Mouse (Mus musculus) neural tube, embryonic 11.5 days (tissue): ENCODE data around the gene Ugcg. TPM values are rescaled to one million over a fixed set of nuclear protein-coding genes. Genes with fewer than 3 reads are reported as not detected.

Experiments used
- ATAC-seq: fragments of 200-750 bp; cut with Nextera tagmentation; 2 replicates; pipeline ENCODE4 v1.8.0; 2017; ENCODE audit warnings: moderate number of reproducible peaks, mild to moderate bottlenecking, moderate TSS enrichment, moderate library complexity; ENCODE audit not compliant: insufficient read depth, low FRiP score, low TSS enrichment
- DNase-seq: peaks from one replicate; pipeline ENCODE4 v3.0.0-alpha.2; 2015; ENCODE audit warnings: low spot score
- H3K27ac ChIP-seq: fragments of 300-500 bp; sonication (generic); 2 replicates; pipeline ENCODE4 v1.5.1; 2014; ENCODE audit warnings: low read depth, mild to moderate bottlenecking, low read length
- H3K27me3 ChIP-seq: fragments of 300-500 bp; sonication (generic); 2 replicates; pipeline ENCODE4 v1.6.1; 2014; ENCODE audit warnings: mild to moderate bottlenecking, low read length, mixed read lengths; ENCODE audit not compliant: control insufficient read depth, insufficient read depth
- H3K36me3 ChIP-seq: fragments of 300-500 bp; sonication (generic); 2 replicates; pipeline ENCODE4 v1.6.1; 2014; ENCODE audit warnings: mild to moderate bottlenecking, low read length, moderate library complexity, mixed read lengths; ENCODE audit not compliant: control insufficient read depth, insufficient read depth
- H3K4me1 ChIP-seq: fragments of 300-500 bp; sonication (generic); 2 replicates; pipeline ENCODE4 v1.6.1; 2014; ENCODE audit warnings: low read length, mixed read lengths; ENCODE audit not compliant: control insufficient read depth, insufficient read depth
- H3K4me2 ChIP-seq: fragments of 300-500 bp; sonication (generic); 2 replicates; pipeline ENCODE4 v1.6.1; 2014; ENCODE audit warnings: low read depth, mild to moderate bottlenecking, moderate library complexity
- H3K4me3 ChIP-seq: fragments of 300-500 bp; sonication (generic); 2 replicates; pipeline ENCODE4 v1.5.1; 2014; ENCODE audit warnings: low read depth, low read length
- H3K9ac ChIP-seq: fragments of 300-500 bp; sonication (generic); 2 replicates; pipeline ENCODE4 v1.6.1; 2014; ENCODE audit warnings: mild to moderate bottlenecking, low read length
- H3K9me3 ChIP-seq: fragments of 300-500 bp; sonication (generic); 2 replicates; pipeline ENCODE4 v1.6.1; 2016; ENCODE audit warnings: low read length; ENCODE audit not compliant: control insufficient read depth
- WGBS: fragments of 180-500 bp; shearing (Covaris S2); extraction: QIAGEN DNeasy Blood & Tissue Kit; methylation state at CpG from one replicate; pipeline ENCODE4 v1.1.7; 2014; 5-methylcytosine and 5-hydroxymethylcytosine counted together
- polyA plus RNA-seq: library from polyadenylated mRNA; unstranded; fragments of >200 nt; fragmentation: Nextera tagmentation; extraction: Ambion mirVana; gene quantifications from 2 replicates; pipeline ENCODE4 v1.2.1, GENCODE M21; 2014

Gene Ugcg
- polyA plus RNA-seq, 1 experiment from 2014 or later, result 12.4 TPM

DNA sequence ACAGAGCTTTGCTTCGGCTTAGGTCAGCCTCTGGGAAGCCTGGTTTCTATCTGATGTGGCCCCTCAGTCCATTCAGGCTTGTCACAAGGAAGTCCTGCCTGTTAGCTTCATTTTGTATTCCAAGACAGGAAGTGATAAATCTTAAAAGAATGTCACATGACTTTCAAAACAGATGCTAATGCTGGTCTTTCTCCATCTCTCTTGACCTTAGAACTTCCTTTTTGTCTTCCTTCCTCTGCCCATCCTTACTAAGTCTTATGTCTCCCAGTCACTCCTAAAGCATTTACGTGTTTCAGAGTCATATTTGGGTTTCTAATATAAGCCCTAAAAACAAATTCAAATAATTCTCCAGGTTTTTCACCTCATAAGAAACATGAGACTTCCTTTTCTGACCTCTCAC is 25.0 kb upstream of the Ugcg start:
- H3K4me2 ChIP-seq, result no peak overlapping the region
- DNase-seq (no peak), ATAC-seq (no peak)
- no peak overlapping the region for H3K27ac ChIP-seq
- H3K4me3 ChIP-seq, result no peak overlapping the region
- no peaks in the 10 kb centered on the region for H3K36me3 ChIP-seq
- H3K27me3 ChIP-seq, result no peaks in the 10 kb centered on the region
- H3K9ac ChIP-seq, result no peak overlapping the region
- 86% methylated on average over 2 of the region's 2 CpGs for WGBS
- no peaks in the 10 kb centered on the region for H3K4me1 ChIP-seq
- H3K9me3 ChIP-seq, result no peaks in the 10 kb centered on the region

DNA sequence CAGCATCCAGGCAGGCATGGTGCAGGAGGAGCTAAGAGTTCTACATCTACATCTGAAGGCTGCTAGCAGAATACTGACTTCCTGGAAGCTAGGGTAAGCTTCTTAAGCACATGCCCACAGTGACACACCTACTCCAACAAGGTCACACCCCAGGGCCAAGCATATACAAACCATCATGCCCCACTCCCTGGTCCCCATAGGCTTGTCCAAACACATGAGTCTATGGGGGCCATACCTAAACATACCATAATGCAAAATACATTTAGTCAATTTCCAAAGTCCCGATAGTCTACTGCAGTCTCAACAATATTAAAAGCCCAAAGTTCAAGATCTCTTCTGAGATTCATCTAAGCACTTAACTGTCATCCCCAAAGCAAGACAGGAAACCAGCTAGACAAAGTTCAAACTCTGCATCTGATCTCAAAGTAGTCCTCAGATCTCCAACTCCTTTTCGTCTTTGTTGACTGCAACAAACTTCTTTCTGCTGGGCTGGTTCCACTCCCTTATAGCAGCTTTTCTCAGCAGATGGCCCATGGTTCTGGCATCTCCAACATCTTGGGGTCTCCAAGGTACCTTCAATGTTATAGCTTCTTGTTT is 21.7 kb upstream of the Ugcg start:
- ATAC-seq, result no peak
- 95% methylated on average over 2 of the region's 2 CpGs for WGBS

GRCm38 (mm10) chr4:59169981-59170380 is 19.1 kb upstream of the Ugcg start:
- Histone ChIP-seq H3K4me3 (no peak overlapping the region), H3K4me1 (no peaks in the 10 kb centered on the region), H3K9me3 (no peaks in the 10 kb centered on the region), H3K27me3 (no peaks in the 10 kb centered on the region), H3K9ac (no peak overlapping the region), H3K27ac (no peak overlapping the region), H3K36me3 (no peaks in the 10 kb centered on the region), H3K4me2 (no peak overlapping the region)
- 88% methylated on average over 5 of the region's 5 CpGs for WGBS
- DNase-seq, result no peak
- ATAC-seq, result no peak

More for the DNA sequence above, 21.7 kb upstream of the Ugcg start:
- H3K4me2 ChIP-seq, result no peak overlapping the region
- no peaks in the 10 kb centered on the region for H3K36me3 ChIP-seq
- H3K9me3 ChIP-seq, result no peaks in the 10 kb centered on the region
- H3K4me3 ChIP-seq, result no peak overlapping the region
- H3K4me1 ChIP-seq, result no peaks in the 10 kb centered on the region
- no peak for DNase-seq
- H3K9ac ChIP-seq, result no peak overlapping the region
- no peaks in the 10 kb centered on the region for H3K27me3 ChIP-seq
- no peak overlapping the region for H3K27ac ChIP-seq

DNA sequence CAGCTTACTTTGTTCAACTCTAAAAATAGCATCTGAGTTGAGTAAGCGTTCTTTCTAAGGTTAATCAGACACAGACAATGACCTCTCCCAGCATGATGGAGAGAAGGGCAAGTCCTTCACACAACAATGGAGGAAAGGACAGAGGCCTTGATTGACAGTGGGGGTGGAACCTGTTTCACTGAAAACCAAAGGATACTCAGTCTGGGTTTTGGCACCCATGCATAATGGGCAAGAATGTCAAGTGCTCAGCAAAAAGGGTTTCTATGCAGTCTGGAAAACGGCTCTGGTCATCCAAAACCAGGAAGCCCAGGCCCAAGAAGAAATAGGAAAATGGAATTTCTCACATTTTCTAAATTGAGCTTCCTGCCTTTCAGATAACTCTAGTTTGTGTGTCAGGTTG is 16.4 kb upstream of the Ugcg start:
- no peaks in the 10 kb centered on the region for H3K36me3 ChIP-seq
- H3K4me1 ChIP-seq, result no peaks in the 10 kb centered on the region
- H3K27ac ChIP-seq, result no peak overlapping the region
- DNase-seq (no peak), ATAC-seq (no peak)
- no peaks in the 10 kb centered on the region for H3K27me3 ChIP-seq
- WGBS, result 37% methylated on average over 2 of the region's 2 CpGs
- no peak overlapping the region for H3K4me2 ChIP-seq
- no peak overlapping the region for H3K9ac ChIP-seq
- no peak overlapping the region for H3K4me3 ChIP-seq
- H3K9me3 ChIP-seq, result no peaks in the 10 kb centered on the region

GRCm38 (mm10) chr4:59173181-59173922 is 15.7 kb upstream of the Ugcg start:
- Histone ChIP-seq H3K9ac (no peak overlapping the region), H3K4me3 (no peak overlapping the region), H3K4me2 (no peak overlapping the region), H3K27me3 (no peaks in the 10 kb centered on the region), H3K36me3 (no peaks in the 10 kb centered on the region), H3K9me3 (no peaks in the 10 kb centered on the region), H3K27ac (no peak overlapping the region), H3K4me1 (no peaks in the 10 kb centered on the region)
- WGBS, result 82% methylated on average over 2 of the region's 2 CpGs
- DNase-seq (no peak), ATAC-seq (no peak)

DNA sequence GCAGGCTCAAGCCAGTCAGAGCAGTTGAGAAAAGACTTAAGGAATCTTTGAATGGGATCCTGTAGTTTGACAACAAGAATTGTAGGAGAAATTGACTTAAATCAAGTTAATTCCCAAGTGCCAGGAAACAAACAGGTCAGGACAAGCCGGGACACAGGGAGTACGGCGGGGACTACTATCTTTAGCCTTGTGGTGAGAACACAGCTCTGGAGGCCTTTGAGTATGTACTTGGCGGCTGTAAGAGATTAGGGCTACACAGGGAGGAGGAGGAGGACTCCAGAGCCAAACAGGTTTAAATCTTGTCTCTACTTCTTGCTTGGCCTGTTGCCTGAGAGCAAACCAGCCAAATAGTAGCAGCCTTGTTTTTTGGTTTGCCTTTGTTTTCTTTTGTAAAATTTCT is 14.1 kb upstream of the Ugcg start:
- no peaks in the 10 kb centered on the region for H3K27me3 ChIP-seq
- no peak overlapping the region for H3K4me3 ChIP-seq
- no peak overlapping the region for H3K4me2 ChIP-seq
- no peaks in the 10 kb centered on the region for H3K4me1 ChIP-seq
- no peak for ATAC-seq
- no peaks in the 10 kb centered on the region for H3K9me3 ChIP-seq
- no peak for DNase-seq
- WGBS, result 86% methylated on average over 4 of the region's 4 CpGs
- H3K9ac ChIP-seq, result no peak overlapping the region
- H3K27ac ChIP-seq, result no peak overlapping the region
- no peaks in the 10 kb centered on the region for H3K36me3 ChIP-seq

GRCm38 (mm10) chr4:59175929-59176328 is 13.1 kb upstream of the Ugcg start:
- H3K9ac ChIP-seq, result no peak overlapping the region
- ATAC-seq, result no peak
- H3K9me3 ChIP-seq, result no peaks in the 10 kb centered on the region
- no peak for DNase-seq
- no peaks in the 10 kb centered on the region for H3K4me1 ChIP-seq
- H3K4me3 ChIP-seq, result no peak overlapping the region
- H3K27me3 ChIP-seq, result no peaks in the 10 kb centered on the region
- H3K27ac ChIP-seq, result no peak overlapping the region
- 70% methylated on average over 6 of the region's 6 CpGs for WGBS
- no peaks in the 10 kb centered on the region for H3K36me3 ChIP-seq
- no peak overlapping the region for H3K4me2 ChIP-seq

DNA sequence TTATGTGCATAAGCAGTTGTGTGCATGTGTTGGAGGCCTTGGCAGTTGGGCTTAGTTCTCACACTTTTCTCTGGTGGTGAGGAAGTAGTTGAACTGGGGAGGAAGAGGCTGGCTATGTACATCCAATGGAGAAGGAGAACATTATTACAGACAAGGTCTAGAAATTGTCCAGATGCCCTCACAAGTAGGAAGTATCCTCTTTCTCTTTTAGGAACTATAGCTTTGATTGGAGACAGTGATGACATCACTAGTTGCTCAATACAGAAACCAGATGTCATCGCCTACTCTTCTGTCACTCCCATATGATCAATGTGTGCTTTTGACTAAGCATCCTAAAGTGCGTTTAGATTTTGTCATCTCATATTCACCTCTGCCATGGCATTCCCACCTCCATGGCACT is 11.5 kb upstream of the Ugcg start:
- Histone ChIP-seq H3K4me3 (no peak overlapping the region), H3K4me2 (no peak overlapping the region), H3K4me1 (no peaks in the 10 kb centered on the region), H3K36me3 (no peaks in the 10 kb centered on the region), H3K9me3 (no peaks in the 10 kb centered on the region), H3K27me3 (no peaks in the 10 kb centered on the region), H3K27ac (no peak overlapping the region), H3K9ac (no peak overlapping the region)
- DNase-seq, result no peak
- ATAC-seq, result no peak
- WGBS, result 90% methylated on average over 2 of the region's 2 CpGs
